Mouse (Mus musculus): Measurements from ENCODE around the gene Cntnap3. TPM values are rescaled to one million over a fixed set of nuclear protein-coding genes. Genes with fewer than 3 reads are reported as not detected.
"Not testable (repeated sequence)": the region's sequence is repeated elsewhere in the genome, so short reads cannot be mapped to it uniquely, and the experiment has no call there.

Gene Cntnap3
- polyA plus RNA-seq (2012; rRNA removed), result 0.02 and 0.04 TPM in 2 replicates

DNA sequence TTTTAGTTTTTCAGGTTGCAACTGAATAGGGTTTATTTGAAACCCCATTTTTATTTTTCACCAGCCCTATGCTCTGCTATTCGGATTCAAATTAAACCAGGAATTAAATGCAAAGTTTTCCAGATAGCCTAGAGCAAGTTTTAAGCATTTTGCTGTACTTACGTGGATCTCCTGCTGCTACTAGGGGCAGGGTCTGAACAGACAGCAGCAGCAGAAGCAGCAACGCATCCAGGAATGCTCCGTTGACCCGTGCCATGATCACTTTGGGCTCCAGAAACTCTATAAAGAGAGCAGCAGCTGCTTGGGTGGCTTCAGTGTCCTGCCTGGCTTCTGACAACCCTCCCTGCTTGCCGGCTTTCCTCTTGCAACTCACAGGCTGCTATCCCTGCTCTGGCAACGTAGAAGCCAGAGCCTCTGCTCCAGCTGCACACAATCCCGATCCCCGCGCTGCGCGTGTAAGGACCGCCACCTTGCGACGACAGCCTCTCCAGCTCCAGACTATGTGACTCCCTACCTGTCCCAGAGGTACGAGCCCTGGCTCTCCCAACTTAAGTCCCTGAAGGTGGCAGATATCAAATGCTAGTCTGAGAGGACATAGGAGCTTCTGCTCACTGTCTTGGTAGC is at the start of gene Cntnap3:
Gene Cntnap3, minus strand, starts transcription at position 371 of the 624 bp plus-strand sequence.
- Histone ChIP-seq H3K27ac (ENCODE audit: insufficient read depth, low read depth, low read length) (no peak within 1 kb of the TSS), H3K27me3 (replicated peaks; ENCODE audit: control insufficient read depth, insufficient read depth, low read length) (no peaks in the 10 kb centered on the region), H3K4me3 (ENCODE audit: insufficient read depth, low read depth, low read length) (no peak within 1 kb of the TSS), H3K36me3 (ENCODE audit: control insufficient read depth, insufficient read depth, low read length) (no peaks in the 10 kb centered on the region), H3K4me1 (ENCODE audit: control insufficient read depth, insufficient read depth, low read length) (no peaks in the 10 kb centered on the region)
- 8% methylated on average over 16 of the region's 16 CpGs for WGBS
- no peak for DNase-seq
- TF ChIP-seq POLR2A (IDR thresholded peaks at IDR 0.05; ENCODE audit: low read depth, low read length) (no peak), CTCF (conservative IDR thresholded peaks at IDR 0.05; ENCODE audit: insufficient read depth, insufficient read length, low read depth, low read length) (peak; percentile 44; the same call in 1 of the 2 replicates)

DNA sequence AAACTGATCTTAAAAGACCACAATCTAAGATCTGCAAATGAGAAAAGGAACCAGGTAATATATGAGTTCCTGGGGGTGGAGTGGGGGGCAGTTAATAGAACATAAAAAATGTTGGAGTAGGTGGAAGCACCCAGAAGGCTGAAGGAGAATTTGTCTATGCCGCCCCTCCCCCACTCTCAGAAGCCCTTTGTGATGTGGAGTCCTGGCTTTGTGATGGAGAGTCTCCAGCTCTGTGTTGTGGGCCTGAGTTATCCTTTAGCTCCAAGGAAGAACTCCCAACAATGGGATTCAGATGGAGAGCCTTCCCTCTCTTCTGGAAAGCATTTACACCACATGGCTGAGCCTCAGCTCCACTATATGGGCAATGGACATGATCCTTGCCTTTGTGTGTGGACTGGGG is 13.4 kb upstream of the Cntnap3 start, which contains the start of gene Spata31:
Gene Spata31, plus strand, starts transcription at position 216 of the 400 bp plus-strand sequence.
- Histone ChIP-seq H3K27ac (ENCODE audit: insufficient read depth, low read depth, low read length) (no peak within 1 kb of the TSS), H3K27me3 (replicated peaks; ENCODE audit: control insufficient read depth, insufficient read depth, low read length) (no peaks in the 10 kb centered on the region), H3K4me3 (ENCODE audit: insufficient read depth, low read depth, low read length) (no peak within 1 kb of the TSS), H3K36me3 (ENCODE audit: control insufficient read depth, insufficient read depth, low read length) (no peaks in the 10 kb centered on the region), H3K4me1 (ENCODE audit: control insufficient read depth, insufficient read depth, low read length) (no peaks in the 10 kb centered on the region)
- DNase-seq, result no peak
- TF ChIP-seq POLR2A (IDR thresholded peaks at IDR 0.05; ENCODE audit: low read depth, low read length) (no peak), CTCF (conservative IDR thresholded peaks at IDR 0.05; ENCODE audit: insufficient read depth, insufficient read length, low read depth, low read length) (no peak)
- WGBS, result 74% methylated on average over 1 of the region's 1 CpGs

DNA sequence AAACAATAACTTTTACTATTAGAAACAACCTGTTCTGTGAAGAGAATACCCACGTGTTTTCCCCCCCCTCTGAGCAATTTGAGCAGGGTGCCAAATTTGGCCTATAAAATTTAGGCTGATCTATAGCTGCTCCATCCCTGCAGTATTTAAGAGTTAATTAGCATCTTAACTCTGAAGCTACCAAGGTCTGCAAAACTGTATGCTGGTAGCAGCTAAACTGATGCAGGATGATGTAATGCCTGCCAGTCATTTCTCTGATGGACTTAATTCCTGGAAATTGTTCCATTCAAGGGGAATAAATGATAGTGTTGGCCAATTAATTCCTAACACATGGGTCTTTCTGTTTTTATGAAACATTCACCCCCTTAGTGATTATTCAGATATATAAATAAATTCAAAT is 623 bp downstream of the Cntnap3 start:
- Histone ChIP-seq H3K27me3 (replicated peaks; ENCODE audit: control insufficient read depth, insufficient read depth, low read length) (no peaks in the 10 kb centered on the region), H3K27ac (ENCODE audit: insufficient read depth, low read depth, low read length) (no peak overlapping the region), H3K4me1 (ENCODE audit: control insufficient read depth, insufficient read depth, low read length) (no peaks in the 10 kb centered on the region), H3K4me3 (ENCODE audit: insufficient read depth, low read depth, low read length) (no peak overlapping the region), H3K36me3 (ENCODE audit: control insufficient read depth, insufficient read depth, low read length) (no peaks in the 10 kb centered on the region)
- TF ChIP-seq CTCF (conservative IDR thresholded peaks at IDR 0.05; ENCODE audit: insufficient read depth, insufficient read length, low read depth, low read length) (no peak), POLR2A (IDR thresholded peaks at IDR 0.05; ENCODE audit: low read depth, low read length) (no peak)
- DNase-seq, result no peak
- WGBS, result 41% methylated on average over 1 of the region's 1 CpGs

DNA sequence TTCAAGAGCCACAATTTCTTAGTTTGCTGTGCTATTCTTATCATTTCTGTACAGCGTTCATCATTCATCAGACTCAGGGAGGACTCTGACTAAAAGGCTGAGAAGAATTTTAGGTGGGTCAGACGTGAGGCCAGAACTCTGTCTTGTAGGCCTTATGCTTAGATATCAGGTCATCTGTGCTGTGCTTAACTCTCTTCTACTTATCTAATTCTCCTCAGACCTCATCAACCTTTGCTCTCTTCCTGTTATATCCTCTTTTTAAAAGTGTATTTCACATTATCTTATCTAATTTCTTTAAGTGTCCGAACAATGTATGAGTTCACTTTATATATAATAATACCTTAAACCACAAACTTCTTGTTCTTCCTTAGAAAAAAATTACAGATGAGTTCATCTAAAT is 38.4 kb downstream of the Cntnap3 start:
- Histone ChIP-seq H3K4me1 (ENCODE audit: control insufficient read depth, insufficient read depth, low read length) (no peaks in the 10 kb centered on the region), H3K27me3 (replicated peaks; ENCODE audit: control insufficient read depth, insufficient read depth, low read length) (no peaks in the 10 kb centered on the region), H3K27ac (ENCODE audit: insufficient read depth, low read depth, low read length) (no peak overlapping the region), H3K36me3 (ENCODE audit: control insufficient read depth, insufficient read depth, low read length) (no peaks in the 10 kb centered on the region), H3K4me3 (ENCODE audit: insufficient read depth, low read depth, low read length) (no peak overlapping the region)
- 87% methylated on average over 3 of the region's 3 CpGs for WGBS
- no peak for DNase-seq
- TF ChIP-seq POLR2A (IDR thresholded peaks at IDR 0.05; ENCODE audit: low read depth, low read length) (no peak), CTCF (conservative IDR thresholded peaks at IDR 0.05; ENCODE audit: insufficient read depth, insufficient read length, low read depth, low read length) (no peak)

DNA sequence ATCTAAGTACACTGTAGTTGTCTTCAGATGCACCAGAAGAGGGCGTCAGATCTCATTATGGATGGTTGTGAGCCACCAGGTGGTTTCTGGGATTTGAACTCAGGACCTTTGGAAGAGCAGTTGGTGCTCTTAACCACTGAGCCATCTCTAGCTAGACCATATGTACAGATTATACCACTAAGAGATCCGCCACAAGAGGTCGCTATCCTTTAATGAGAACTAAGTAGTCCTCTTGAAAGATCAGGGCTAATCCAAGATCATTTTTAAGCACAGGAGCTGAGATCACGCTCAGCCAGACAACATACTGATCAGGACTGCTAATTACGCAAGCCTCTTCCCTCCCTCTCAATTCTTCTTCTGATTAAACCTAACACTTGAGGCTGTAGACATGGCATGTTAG is 78.9 kb downstream of the Cntnap3 start:
- not testable (repeated sequence) for H3K36me3 ChIP-seq (ENCODE audit: control insufficient read depth, insufficient read depth, low read length); DNase-seq; H3K4me1 ChIP-seq (ENCODE audit: control insufficient read depth, insufficient read depth, low read length); H3K27me3 ChIP-seq (replicated peaks; ENCODE audit: control insufficient read depth, insufficient read depth, low read length); H3K27ac ChIP-seq (ENCODE audit: insufficient read depth, low read depth, low read length); H3K4me3 ChIP-seq (ENCODE audit: insufficient read depth, low read depth, low read length)
- 59% methylated on average over 5 of the region's 5 CpGs for WGBS

DNA sequence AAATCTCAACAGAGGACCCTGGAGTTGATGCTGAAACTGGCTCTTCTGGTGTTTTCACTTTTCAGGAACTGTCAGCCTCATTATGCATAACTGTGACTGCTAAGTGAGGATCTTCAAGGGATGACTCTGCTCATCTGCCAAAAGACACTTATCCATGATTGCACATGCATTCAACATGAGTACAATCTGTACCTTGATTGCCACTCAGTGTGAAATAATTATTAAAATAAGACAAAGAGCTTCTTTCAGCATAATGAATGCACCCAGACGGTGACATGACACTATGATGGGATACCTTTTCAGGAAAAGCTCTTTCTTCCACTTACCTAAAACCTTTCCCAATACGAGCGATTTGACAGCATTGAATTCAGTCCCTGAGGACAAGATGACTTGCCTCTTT is 158.4 kb downstream of the Cntnap3 start:
- H3K27ac ChIP-seq (ENCODE audit: insufficient read depth, low read depth, low read length), result no peak overlapping the region
- H3K4me1 ChIP-seq (ENCODE audit: control insufficient read depth, insufficient read depth, low read length), result no peaks in the 10 kb centered on the region
- 85% methylated on average over 3 of the region's 3 CpGs for WGBS
- no peak overlapping the region for H3K4me3 ChIP-seq (ENCODE audit: insufficient read depth, low read depth, low read length)
- H3K36me3 ChIP-seq (ENCODE audit: control insufficient read depth, insufficient read depth, low read length), result no peaks in the 10 kb centered on the region
- no peaks in the 10 kb centered on the region for H3K27me3 ChIP-seq (replicated peaks; ENCODE audit: control insufficient read depth, insufficient read depth, low read length)
- DNase-seq, result no peak
- no peak for TF ChIP-seq POLR2A (IDR thresholded peaks at IDR 0.05; ENCODE audit: low read depth, low read length)

DNA sequence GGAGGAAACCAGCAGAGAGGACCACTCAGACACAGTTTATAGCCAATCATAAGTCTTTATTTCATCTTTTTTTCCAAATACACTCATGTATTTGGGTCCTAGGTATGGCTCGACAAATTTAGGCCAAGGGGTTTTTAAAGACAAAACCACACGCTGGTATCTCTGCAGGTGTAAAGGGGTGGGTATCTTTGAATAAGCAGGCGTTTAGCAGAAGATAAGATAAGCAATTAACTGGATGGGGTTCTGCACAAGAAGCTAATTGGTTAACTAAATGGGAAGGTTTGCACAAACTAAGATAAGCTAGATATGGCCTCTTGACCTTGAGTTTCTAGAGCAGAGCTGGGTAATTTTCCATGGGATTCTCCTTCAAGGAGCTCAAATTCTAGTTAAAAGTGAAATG is 171.5 kb downstream of the Cntnap3 start:
- no peaks in the 10 kb centered on the region for H3K4me1 ChIP-seq (ENCODE audit: control insufficient read depth, insufficient read depth, low read length)
- no peak for DNase-seq
- no peak overlapping the region for H3K27ac ChIP-seq (ENCODE audit: insufficient read depth, low read depth, low read length)
- TF ChIP-seq POLR2A (IDR thresholded peaks at IDR 0.05; ENCODE audit: low read depth, low read length), result no peak
- TF ChIP-seq CTCF (conservative IDR thresholded peaks at IDR 0.05; ENCODE audit: insufficient read depth, insufficient read length, low read depth, low read length), result no peak
- H3K4me3 ChIP-seq (ENCODE audit: insufficient read depth, low read depth, low read length), result no peak overlapping the region
- 81% methylated on average over 3 of the region's 3 CpGs for WGBS
- H3K27me3 ChIP-seq (replicated peaks; ENCODE audit: control insufficient read depth, insufficient read depth, low read length), result no peaks in the 10 kb centered on the region
- no peaks in the 10 kb centered on the region for H3K36me3 ChIP-seq (ENCODE audit: control insufficient read depth, insufficient read depth, low read length)
